Mouse (Mus musculus) liver, embryonic 14.5 days (tissue): Measurements from ENCODE around the gene Atxn3. TPM values are rescaled to one million over a fixed set of nuclear protein-coding genes. Genes with fewer than 3 reads are reported as not detected.

Experiments used
- ATAC-seq: fragments of 200-750 bp; cut with Nextera tagmentation; 2 replicates; pipeline ENCODE4 v1.8.0; 2017; ENCODE audit warnings: moderate number of reproducible peaks, mild to moderate bottlenecking, moderate library complexity; ENCODE audit not compliant: insufficient read depth
- DNase-seq, 3 experiments: peaks; one replicate each; pipeline ENCODE4 v3.0.0-alpha.2; 2012 to 2013; ENCODE audit warnings: low read depth in 3 of 3, low spot score in 3 of 3
- H3K27ac ChIP-seq: fragments of 300-500 bp; sonication (generic); 2 replicates; pipeline ENCODE4 v1.5.1; 2014; ENCODE audit warnings: moderate library complexity, mild to moderate bottlenecking, control low read depth, inconsistent platforms
- H3K27me3 ChIP-seq: fragments of 300-500 bp; sonication (generic); 2 replicates; pipeline ENCODE4 v1.6.1; 2014; ENCODE audit warnings: mild to moderate bottlenecking, low read length, moderate library complexity; ENCODE audit not compliant: control insufficient read depth, insufficient read depth
- H3K36me3 ChIP-seq: fragments of 300-500 bp; sonication (generic); replicated peaks from 2 replicates; pipeline ENCODE4 v1.6.1; 2014; ENCODE audit warnings: low read depth; ENCODE audit not compliant: control insufficient read depth, insufficient read depth
- H3K4me1 ChIP-seq, 2 experiments: fragments of 200-500 bp in 1 of 2; fragments of 300-500 bp in 1 of 2; sonication (generic) in 1 of 2; replicated peaks; 2 replicates each; pipeline ENCODE4 v1.6.1; 2012 to 2014; ENCODE audit warnings: antibody characterized with exemption in 1 of 2, inconsistent platforms in 1 of 2, low read length in 1 of 2; ENCODE audit not compliant: control insufficient read depth in 2 of 2, insufficient read depth in 2 of 2
- H3K4me2 ChIP-seq: fragments of 300-500 bp; sonication (generic); 2 replicates; pipeline ENCODE4 v1.6.1; 2014; ENCODE audit warnings: low read depth, mild to moderate bottlenecking, control low read depth, moderate library complexity
- H3K4me3 ChIP-seq, 2 experiments: fragments of 200-500 bp in 1 of 2; fragments of 300-500 bp in 1 of 2; sonication (generic) in 1 of 2; 2 replicates each; pipeline ENCODE4 v1.5.1; 2012 to 2014; ENCODE audit warnings: low read depth in 2 of 2, low read length in 2 of 2, mild to moderate bottlenecking in 2 of 2, control low read depth in 1 of 2, inconsistent platforms in 1 of 2, moderate library complexity in 1 of 2; ENCODE audit not compliant: insufficient read depth in 1 of 2
- H3K9ac ChIP-seq: fragments of 300-500 bp; sonication (generic); replicated peaks from 2 replicates; pipeline ENCODE4 v1.6.1; 2014; ENCODE audit warnings: mild to moderate bottlenecking, control low read depth, moderate library complexity
- H3K9me3 ChIP-seq: fragments of 300-500 bp; sonication (generic); 2 replicates; pipeline ENCODE4 v1.6.1; 2016; ENCODE audit warnings: low read length, mixed read lengths; ENCODE audit not compliant: control insufficient read depth
- CTCF ChIP-seq: IDR thresholded peaks from 2 replicates; pipeline ENCODE4 v1.5.1; 2016; ENCODE audit warnings: antibody characterized with exemption, low read depth, control low read depth
- EP300 ChIP-seq: IDR thresholded peaks from 2 replicates; pipeline ENCODE4 v1.6.1; 2016; ENCODE audit warnings: antibody characterized with exemption, low read depth
- WGBS: fragments of 180-500 bp; shearing (Covaris S2); extraction: QIAGEN DNeasy Blood & Tissue Kit; methylation state at CpG from one replicate; pipeline ENCODE4 v1.1.7; 2014; ENCODE audit not compliant: insufficient replicate concordance; 5-methylcytosine and 5-hydroxymethylcytosine counted together
- polyA plus RNA-seq, 2 experiments: library from polyadenylated mRNA; depleted of rRNA in 1 of 2; stranded (reverse) in 1 of 2; unstranded in 1 of 2; fragments of >200 nt; fragmentation: Nextera tagmentation in 1 of 2; extraction: Ambion mirVana in 1 of 2; gene quantifications; 2 replicates each; pipeline versions ENCODE4 v1.2.1 to v1.2.3; 2012 to 2014

The Atxn3 gene
- 3.8 and 5.5 TPM in 2 replicates for polyA plus RNA-seq (2012; rRNA removed)
- polyA plus RNA-seq (2014; fragmentation: Nextera tagmentation; extraction: Ambion mirVana), result 9.9 and 11.1 TPM in 2 replicates

GRCm38 (mm10) chr12:101957942-101958544, at the start of gene Atxn3:
TSS of gene Atxn3 (minus strand) at chr12:101958246.
- ATAC-seq (peak; percentile 98), DNase-seq (peak; percentile 92 to 94 (median 93))
- Histone ChIP-seq H3K4me3 (peak within 1 kb of the TSS; percentile 85 to 90), H3K27ac (peak within 1 kb of the TSS; percentile 51), H3K36me3 (no peaks in the 10 kb centered on the region), H3K9ac (peak within 1 kb of the TSS; percentile 82), H3K4me2 (peak within 1 kb of the TSS; percentile 69), H3K27me3 (no peaks in the 10 kb centered on the region), H3K4me1 (peaks cover 0 to 11% of the 10 kb centered on the region in 2 experiments; a peak in 2 of 4 replicates), H3K9me3 (no peaks in the 10 kb centered on the region)
- TF ChIP-seq EP300 (no peak), CTCF (peak; percentile 90)
- WGBS, result under 1% methylated on average over 54 of the region's 54 CpGs

- H3K27ac ChIP-seq, result no peak overlapping the region
- H3K9ac ChIP-seq, result no peak overlapping the region
- H3K4me3 ChIP-seq, result no peak overlapping the region
- H3K27me3 ChIP-seq, result no peaks in the 10 kb centered on the region
- H3K36me3 ChIP-seq, result peaks cover 65% of the 10 kb centered on the region
- no peak overlapping the region for H3K4me2 ChIP-seq
- no peaks in the 10 kb centered on the region for H3K9me3 ChIP-seq
- DNase-seq, result no peak
- no peak for TF ChIP-seq EP300
- no peak for TF ChIP-seq CTCF
- H3K4me1 ChIP-seq, result no peaks in the 10 kb centered on the region
- no peak for ATAC-seq
- 81% methylated on average over 11 of the region's 11 CpGs for WGBS
Measured at GRCm38 (mm10) chr12:102000785-102001184, 42.7 kb upstream of the Atxn3 start.

DNA sequence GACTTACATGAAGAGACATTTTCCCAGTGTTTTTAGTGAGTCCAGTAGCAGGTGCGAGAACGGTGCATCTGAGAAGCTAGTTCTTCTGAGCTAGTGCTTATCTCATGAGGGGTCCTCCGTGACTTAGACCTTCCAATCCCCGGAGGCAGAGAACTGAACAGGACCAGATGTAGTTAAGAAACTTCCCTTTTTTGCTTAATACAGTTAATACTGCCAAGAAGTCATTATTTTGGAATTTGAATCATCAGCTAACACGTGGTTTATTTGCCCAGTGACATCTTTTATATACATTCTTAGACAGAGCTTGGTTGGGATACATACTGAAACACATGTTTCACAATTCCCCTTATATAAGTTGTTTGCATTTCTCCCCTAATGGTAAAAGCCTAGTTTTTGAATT, 40.9 kb upstream of the Atxn3 start:
- 76% methylated on average over 5 of the region's 5 CpGs for WGBS
- TF ChIP-seq EP300, result no peak
- TF ChIP-seq CTCF, result no peak
- ATAC-seq, result no peak

DNA sequence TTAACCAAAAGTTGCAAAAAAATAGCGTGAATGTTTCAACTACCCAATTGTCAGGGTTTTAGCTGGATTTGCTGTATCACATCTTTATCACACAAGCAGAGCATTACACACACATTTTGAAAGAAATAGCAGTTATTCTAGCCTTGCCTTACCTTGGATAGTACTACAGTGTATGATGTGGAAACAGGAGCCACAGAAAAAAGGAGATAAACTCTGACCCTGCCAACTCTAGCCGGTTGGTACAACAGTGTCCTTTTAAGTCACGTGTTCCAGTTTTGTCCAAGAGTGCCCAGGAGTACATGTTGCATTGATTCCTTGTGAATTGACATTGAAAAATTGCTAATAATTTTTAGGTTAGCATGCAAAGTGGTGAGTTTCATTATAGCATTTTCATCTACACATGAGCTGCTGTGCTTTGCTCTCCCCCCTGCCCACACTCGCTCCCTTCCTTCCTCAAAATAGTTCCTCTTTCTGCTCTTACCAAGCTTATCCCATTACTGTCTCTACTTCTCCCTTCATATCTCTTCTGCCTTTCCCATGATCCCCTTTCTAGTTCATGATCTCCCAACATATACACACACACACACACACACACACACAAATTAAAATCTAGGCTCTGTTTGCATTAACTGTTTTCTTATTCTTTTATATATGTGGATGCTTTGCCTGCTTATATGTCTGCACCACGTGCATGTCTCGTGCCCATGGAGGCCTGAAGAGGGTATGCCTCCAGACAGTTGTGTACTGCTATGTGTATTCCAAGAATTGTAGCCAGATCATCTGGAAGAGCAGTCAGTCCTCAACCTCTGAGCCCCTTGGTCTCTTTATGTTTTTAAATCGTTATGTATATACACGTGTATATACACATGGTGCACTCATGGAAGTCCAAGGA, 36.8 kb upstream of the Atxn3 start:
- 61% methylated on average over 8 of the region's 8 CpGs for WGBS
- H3K27me3 ChIP-seq, result no peaks in the 10 kb centered on the region
- peaks cover 65% of the 10 kb centered on the region for H3K36me3 ChIP-seq
- ATAC-seq, result no peak
- DNase-seq, result no peak
- no peak overlapping the region for H3K9ac ChIP-seq
- H3K4me1 ChIP-seq, result peaks cover 0 to 3% of the 10 kb centered on the region in 2 experiments; a peak in 1 of 4 replicates
- no peak overlapping the region for H3K4me3 ChIP-seq
- no peaks in the 10 kb centered on the region for H3K9me3 ChIP-seq
- no peak overlapping the region for H3K4me2 ChIP-seq
- TF ChIP-seq CTCF, result no peak
- TF ChIP-seq EP300, result no peak
- H3K27ac ChIP-seq, result no peak overlapping the region

More for the DNA sequence above, 40.9 kb upstream of the Atxn3 start:
- Histone ChIP-seq H3K4me1 (peaks cover 0 to 3% of the 10 kb centered on the region in 2 experiments; a peak in 1 of 4 replicates), H3K9me3 (no peaks in the 10 kb centered on the region), H3K4me3 (no peak overlapping the region), H3K9ac (no peak overlapping the region), H3K36me3 (peaks cover 67% of the 10 kb centered on the region), H3K27me3 (no peaks in the 10 kb centered on the region), H3K27ac (no peak overlapping the region), H3K4me2 (no peak overlapping the region)
- DNase-seq, result no peak

GRCm38 (mm10) chr12:101987659-101988058, 29.6 kb upstream of the Atxn3 start:
- TF ChIP-seq CTCF, result no peak
- TF ChIP-seq EP300, result no peak
- no peaks in the 10 kb centered on the region for H3K9me3 ChIP-seq
- peaks cover 84% of the 10 kb centered on the region for H3K36me3 ChIP-seq
- H3K9ac ChIP-seq, result no peak overlapping the region
- no peak overlapping the region for H3K4me3 ChIP-seq
- no peaks in the 10 kb centered on the region for H3K4me1 ChIP-seq
- 75% methylated on average over 6 of the region's 6 CpGs for WGBS
- H3K27ac ChIP-seq, result no peak overlapping the region
- no peak overlapping the region for H3K4me2 ChIP-seq
- ATAC-seq (no peak), DNase-seq (no peak)
- H3K27me3 ChIP-seq, result no peaks in the 10 kb centered on the region
